Mouse (Mus musculus) bone marrow, adult 2 months (tissue): ENCODE data around the gene Tat. TPM values are rescaled to one million over a fixed set of nuclear protein-coding genes. Genes with fewer than 3 reads are reported as not detected.

Experiments used
- H3K27ac ChIP-seq: fragments of 200-500 bp; 2 replicates; pipeline ENCODE4 v1.5.1; 2012; ENCODE audit warnings: low read depth, mild to moderate bottlenecking, control low read depth, inconsistent platforms, low read length; ENCODE audit not compliant: control insufficient read depth, poor library complexity, insufficient read depth
- H3K4me1 ChIP-seq: fragments of 200-500 bp; 2 replicates; pipeline ENCODE4 v1.6.1; 2011; ENCODE audit warnings: low read length; ENCODE audit not compliant: control insufficient read depth, insufficient read depth
- H3K4me3 ChIP-seq: fragments of 200-500 bp; replicated peaks from 2 replicates; pipeline ENCODE3; 2011; ENCODE audit warnings: mild to moderate bottlenecking, low read depth, low read length, control low read depth; ENCODE audit not compliant: control insufficient read depth
- CTCF ChIP-seq: fragments of 200-500 bp; IDR thresholded peaks from 2 replicates; pipeline ENCODE4 v1.5.1; 2011; ENCODE audit warnings: low read length, control low read depth; ENCODE audit not compliant: control insufficient read depth, insufficient read depth
- POLR2A ChIP-seq: fragments of 200-500 bp; IDR thresholded peaks from 2 replicates; pipeline ENCODE4 v1.6.1; 2011; ENCODE audit warnings: low read depth, mild to moderate bottlenecking, control low read depth, low read length, borderline replicate concordance; ENCODE audit not compliant: control insufficient read depth
- WGBS: fragments of 180-500 bp; shearing (Covaris S2); methylation state at CpG from one replicate; pipeline ENCODE4 v1.1.7; 2018; 5-methylcytosine and 5-hydroxymethylcytosine counted together
- polyA plus RNA-seq: library from polyadenylated mRNA; stranded (reverse); fragments of >200 nt; gene quantifications from 2 replicates; pipeline ENCODE4 v1.2.4, GENCODE M21; 2011; ENCODE audit warnings: low replicate concordance; ENCODE audit not compliant: missing spikeins, insufficient read depth, insufficient read length

The Tat gene
- polyA plus RNA-seq, 1 experiment: 9.6 TPM

- no peak overlapping the region for H3K4me3 ChIP-seq
- no peaks in the 10 kb centered on the region; the same call in 1 of the 2 replicates for H3K4me1 ChIP-seq
- 84% methylated on average over 8 of the region's 8 CpGs for WGBS
- no peak for TF ChIP-seq CTCF
- no peak for TF ChIP-seq POLR2A
- H3K27ac ChIP-seq: no peak overlapping the region
These were observed 1.1 kb upstream of the Tat start for GRCm38 (mm10) chr8:109989151-109989550.

GRCm38 (mm10) chr8:109992166-109992565 lies 1.9 kb downstream of the Tat start:
- WGBS: 83% methylated on average over 5 of the region's 5 CpGs
- no peak overlapping the region for H3K27ac ChIP-seq
- H3K4me1 ChIP-seq: no peaks in the 10 kb centered on the region; the same call in 1 of the 2 replicates
- no peak overlapping the region for H3K4me3 ChIP-seq
- TF ChIP-seq POLR2A (no peak), CTCF (no peak)

- Histone ChIP-seq H3K27ac (no peak overlapping the region), H3K4me3 (no peak overlapping the region), H3K4me1 (no peaks in the 10 kb centered on the region; the same call in 1 of the 2 replicates)
- no peak for TF ChIP-seq CTCF
- no peak for TF ChIP-seq POLR2A
- WGBS: 67% methylated on average over 1 of the region's 1 CpGs
These were observed 2.7 kb downstream of the Tat start for GRCm38 (mm10) chr8:109992951-109993350.

GRCm38 (mm10) chr8:109997381-109997780 lies 7.1 kb downstream of the Tat start:
- Histone ChIP-seq H3K4me3 (no peak overlapping the region), H3K27ac (no peak overlapping the region), H3K4me1 (no peaks in the 10 kb centered on the region; the same call in 1 of the 2 replicates)
- TF ChIP-seq POLR2A: no peak
- no peak for TF ChIP-seq CTCF
- 87% methylated on average over 9 of the region's 9 CpGs for WGBS

- TF ChIP-seq CTCF (no peak), POLR2A (no peak)
- H3K27ac ChIP-seq: no peak overlapping the region
- H3K4me3 ChIP-seq: no peak overlapping the region
- 77% methylated on average over 7 of the region's 7 CpGs for WGBS
- no peaks in the 10 kb centered on the region; the same call in 1 of the 2 replicates for H3K4me1 ChIP-seq
These were observed 7.8 kb downstream of the Tat start for GRCm38 (mm10) chr8:109998066-109998465.

GRCm38 (mm10) chr8:109999974-110000373 lies 9.7 kb downstream of the Tat start:
- TF ChIP-seq POLR2A: no peak
- no peak for TF ChIP-seq CTCF
- Histone ChIP-seq H3K27ac (no peak overlapping the region), H3K4me3 (no peak overlapping the region), H3K4me1 (no peaks in the 10 kb centered on the region)
- 75% methylated on average over 10 of the region's 10 CpGs for WGBS

GRCm38 (mm10) chr8:110002953-110003352 lies 12.7 kb downstream of the Tat start:
- Histone ChIP-seq H3K27ac (no peak overlapping the region), H3K4me3 (no peak overlapping the region), H3K4me1 (no peaks in the 10 kb centered on the region)
- TF ChIP-seq POLR2A (no peak), CTCF (peak; percentile 67)
- WGBS: 49% methylated on average over 9 of the region's 9 CpGs

GRCm38 (mm10) chr8:110004300-110004699 lies 14.1 kb downstream of the Tat start:
- TF ChIP-seq POLR2A: no peak
- TF ChIP-seq CTCF: no peak
- Histone ChIP-seq H3K4me3 (no peak overlapping the region), H3K4me1 (no peaks in the 10 kb centered on the region), H3K27ac (no peak overlapping the region)
- WGBS: 75% methylated on average over 5 of the region's 5 CpGs
